Mouse (Mus musculus) lung, embryonic 16.5 days (tissue): ENCODE data around the gene Fgf14. TPM values are rescaled to one million over a fixed set of nuclear protein-coding genes. Genes with fewer than 3 reads are reported as not detected.

Experiments
- ATAC-seq: fragments of 200-750 bp; cut with Nextera tagmentation; 2 replicates; pipeline ENCODE4 v1.8.0; 2017; ENCODE audit warnings: low read depth, mild to moderate bottlenecking, moderate library complexity
- H3K27ac ChIP-seq: fragments of 300-500 bp; sonication (generic); 2 replicates; pipeline ENCODE4 v1.5.1; 2014; ENCODE audit warnings: mild to moderate bottlenecking, control low read depth, low read length
- H3K27me3 ChIP-seq: fragments of 300-500 bp; sonication (generic); 2 replicates; pipeline ENCODE4 v1.6.1; 2014; ENCODE audit warnings: low read depth, low read length, mixed read lengths; ENCODE audit not compliant: control insufficient read depth, insufficient read depth
- H3K36me3 ChIP-seq: fragments of 300-500 bp; sonication (generic); 2 replicates; pipeline ENCODE4 v1.6.1; 2014; ENCODE audit warnings: low read length; ENCODE audit not compliant: control insufficient read depth, insufficient read depth
- H3K4me1 ChIP-seq: fragments of 300-500 bp; sonication (generic); replicated peaks from 2 replicates; pipeline ENCODE4 v1.6.1; 2014; ENCODE audit warnings: low read length, mixed read lengths; ENCODE audit not compliant: control insufficient read depth, insufficient read depth
- H3K4me2 ChIP-seq: fragments of 300-500 bp; sonication (generic); 2 replicates; pipeline ENCODE4 v1.6.1; 2014; ENCODE audit warnings: low read depth, low read length, control low read depth
- H3K4me3 ChIP-seq: fragments of 300-500 bp; sonication (generic); 2 replicates; pipeline ENCODE4 v1.5.1; 2014; ENCODE audit warnings: mild to moderate bottlenecking, low read length, control low read depth
- H3K9ac ChIP-seq: fragments of 300-500 bp; sonication (generic); 2 replicates; pipeline ENCODE4 v1.6.1; 2014; ENCODE audit warnings: low read length, control low read depth
- H3K9me3 ChIP-seq: fragments of 300-500 bp; sonication (generic); 2 replicates; pipeline ENCODE4 v1.6.1; 2016; ENCODE audit warnings: low read length; ENCODE audit not compliant: control insufficient read depth
- WGBS: fragments of 180-500 bp; shearing (Covaris S2); extraction: QIAGEN DNeasy Blood & Tissue Kit; methylation state at CpG from one replicate; pipeline ENCODE4 v1.1.7; 2014; 5-methylcytosine and 5-hydroxymethylcytosine counted together
- polyA plus RNA-seq: library from polyadenylated mRNA; unstranded; fragments of >200 nt; fragmentation: Nextera tagmentation; extraction: Ambion mirVana; gene quantifications from 2 replicates; pipeline ENCODE4 v1.2.1, GENCODE M21; 2015

Gene Fgf14
- polyA plus RNA-seq, 1 experiment from 2014 or later = 0.65 TPM

GRCm38 (mm10) chr14:124411890-124412289, 265.0 kb downstream of the Fgf14 start:
- no peak overlapping the region for H3K27ac ChIP-seq
- H3K9ac ChIP-seq = no peak overlapping the region
- H3K9me3 ChIP-seq = no peaks in the 10 kb centered on the region
- H3K4me2 ChIP-seq = no peak overlapping the region
- no peaks in the 10 kb centered on the region for H3K36me3 ChIP-seq
- H3K4me1 ChIP-seq = no peaks in the 10 kb centered on the region
- WGBS = 73% methylated on average over 2 of the region's 2 CpGs
- no peaks in the 10 kb centered on the region for H3K27me3 ChIP-seq
- no peak for ATAC-seq
- no peak overlapping the region for H3K4me3 ChIP-seq

- Histone ChIP-seq H3K27me3 (no peaks in the 10 kb centered on the region), H3K9ac (no peak overlapping the region), H3K27ac (no peak overlapping the region), H3K4me3 (no peak overlapping the region), H3K9me3 (no peaks in the 10 kb centered on the region), H3K36me3 (no peaks in the 10 kb centered on the region), H3K4me1 (no peaks in the 10 kb centered on the region), H3K4me2 (no peak overlapping the region)
- no peak for ATAC-seq
- 0% methylated on average over 1 of the region's 1 CpGs for WGBS
Observed at GRCm38 (mm10) chr14:124410945-124411344, 266.0 kb downstream of the Fgf14 start.

- no peak overlapping the region for H3K9ac ChIP-seq
- no peaks in the 10 kb centered on the region for H3K27me3 ChIP-seq
- no peaks in the 10 kb centered on the region for H3K4me1 ChIP-seq
- no peaks in the 10 kb centered on the region for H3K36me3 ChIP-seq
- no peaks in the 10 kb centered on the region for H3K9me3 ChIP-seq
- no peak overlapping the region for H3K27ac ChIP-seq
- ATAC-seq = no peak
- no peak overlapping the region for H3K4me3 ChIP-seq
- no peak overlapping the region for H3K4me2 ChIP-seq
Observed at GRCm38 (mm10) chr14:124328391-124328790, 348.5 kb downstream of the Fgf14 start.

- Histone ChIP-seq H3K36me3 (no peaks in the 10 kb centered on the region), H3K9me3 (no peaks in the 10 kb centered on the region), H3K9ac (no peak overlapping the region), H3K27ac (no peak overlapping the region), H3K4me2 (no peak overlapping the region), H3K4me3 (no peak overlapping the region), H3K4me1 (no peaks in the 10 kb centered on the region), H3K27me3 (no peaks in the 10 kb centered on the region)
- 36% methylated on average over 1 of the region's 1 CpGs for WGBS
- no peak for ATAC-seq
Observed at GRCm38 (mm10) chr14:124319017-124319718, 357.8 kb downstream of the Fgf14 start.

- Histone ChIP-seq H3K9ac (no peak overlapping the region), H3K27me3 (no peaks in the 10 kb centered on the region), H3K36me3 (no peaks in the 10 kb centered on the region), H3K4me2 (no peak overlapping the region), H3K4me3 (no peak overlapping the region), H3K9me3 (no peaks in the 10 kb centered on the region), H3K27ac (no peak overlapping the region), H3K4me1 (no peaks in the 10 kb centered on the region)
- 76% methylated on average over 2 of the region's 2 CpGs for WGBS
- ATAC-seq = no peak
Observed at GRCm38 (mm10) chr14:124315513-124315912, 361.4 kb downstream of the Fgf14 start.

GRCm38 (mm10) chr14:124287027-124287426, 389.9 kb downstream of the Fgf14 start:
- no peaks in the 10 kb centered on the region for H3K27me3 ChIP-seq
- H3K36me3 ChIP-seq = no peaks in the 10 kb centered on the region
- H3K27ac ChIP-seq = no peak overlapping the region
- no peaks in the 10 kb centered on the region for H3K9me3 ChIP-seq
- ATAC-seq = no peak
- no peaks in the 10 kb centered on the region for H3K4me1 ChIP-seq
- no peak overlapping the region for H3K4me3 ChIP-seq
- H3K4me2 ChIP-seq = no peak overlapping the region
- no peak overlapping the region for H3K9ac ChIP-seq

- Histone ChIP-seq H3K4me3 (no peak overlapping the region), H3K4me2 (no peak overlapping the region), H3K4me1 (no peaks in the 10 kb centered on the region), H3K9me3 (no peaks in the 10 kb centered on the region), H3K9ac (no peak overlapping the region), H3K27ac (no peak overlapping the region), H3K36me3 (no peaks in the 10 kb centered on the region), H3K27me3 (no peaks in the 10 kb centered on the region)
- no peak for ATAC-seq
Observed at GRCm38 (mm10) chr14:124278384-124278944, 398.5 kb downstream of the Fgf14 start.

GRCm38 (mm10) chr14:124266977-124267376, 409.9 kb downstream of the Fgf14 start:
- no peak overlapping the region for H3K4me3 ChIP-seq
- no peaks in the 10 kb centered on the region for H3K9me3 ChIP-seq
- no peaks in the 10 kb centered on the region for H3K36me3 ChIP-seq
- no peak overlapping the region for H3K9ac ChIP-seq
- no peaks in the 10 kb centered on the region for H3K4me1 ChIP-seq
- ATAC-seq = no peak
- H3K27me3 ChIP-seq = no peaks in the 10 kb centered on the region
- no peak overlapping the region for H3K27ac ChIP-seq
- H3K4me2 ChIP-seq = no peak overlapping the region

GRCm38 (mm10) chr14:124264541-124265059, 412.3 kb downstream of the Fgf14 start:
- no peaks in the 10 kb centered on the region for H3K9me3 ChIP-seq
- H3K36me3 ChIP-seq = no peaks in the 10 kb centered on the region
- WGBS = 44% methylated on average over 2 of the region's 2 CpGs
- no peaks in the 10 kb centered on the region for H3K27me3 ChIP-seq
- no peak overlapping the region for H3K4me3 ChIP-seq
- no peak overlapping the region for H3K27ac ChIP-seq
- H3K4me2 ChIP-seq = no peak overlapping the region
- H3K9ac ChIP-seq = no peak overlapping the region
- no peaks in the 10 kb centered on the region for H3K4me1 ChIP-seq
- ATAC-seq = no peak
